Mouse (Mus musculus) testis, adult 2 months (tissue): ENCODE data around the gene Igsf3. TPM values are rescaled to one million over a fixed set of nuclear protein-coding genes. Genes with fewer than 3 reads are reported as not detected.

Experiments
- H3K27ac ChIP-seq: fragments of 200-500 bp; 2 replicates; pipeline ENCODE4 v1.5.1; 2012; ENCODE audit warnings: low read depth, low read length; ENCODE audit not compliant: control insufficient read depth, insufficient read depth
- H3K27me3 ChIP-seq: fragments of 200-500 bp; 2 replicates; pipeline ENCODE4 v1.6.1; 2012; ENCODE audit warnings: mild to moderate bottlenecking, low read length, moderate library complexity; ENCODE audit not compliant: control insufficient read depth, insufficient read depth
- H3K36me3 ChIP-seq: fragments of 200-500 bp; 2 replicates; pipeline ENCODE4 v1.6.1; 2012; ENCODE audit warnings: mild to moderate bottlenecking, low read length; ENCODE audit not compliant: control insufficient read depth, insufficient read depth
- H3K4me1 ChIP-seq: fragments of 200-500 bp; 2 replicates; pipeline ENCODE4 v1.6.1; 2012; ENCODE audit warnings: low read length; ENCODE audit not compliant: control insufficient read depth, insufficient read depth
- H3K4me3 ChIP-seq: fragments of 200-500 bp; 2 replicates; pipeline ENCODE4 v1.5.1; 2012; ENCODE audit warnings: low read depth, mild to moderate bottlenecking, low read length, moderate library complexity, mixed read lengths; ENCODE audit not compliant: control insufficient read depth
- CTCF ChIP-seq: fragments of 200-500 bp; IDR thresholded peaks from 2 replicates; pipeline ENCODE4 v1.5.1; 2012; ENCODE audit warnings: low read depth, mild to moderate bottlenecking, inconsistent platforms, low read length, moderate library complexity; ENCODE audit not compliant: control insufficient read depth, insufficient read depth, insufficient replicate concordance
- POLR2A ChIP-seq: fragments of 200-500 bp; IDR thresholded peaks from 2 replicates; pipeline ENCODE4 v1.6.1; 2012; ENCODE audit warnings: low read depth, mild to moderate bottlenecking, inconsistent platforms, low read length, moderate library complexity; ENCODE audit not compliant: control insufficient read depth
- polyA plus RNA-seq: library from polyadenylated mRNA; depleted of rRNA; stranded (reverse); fragments of >200 nt; gene quantifications from 2 replicates; pipeline ENCODE4 v1.2.3, GENCODE M21; 2012

The Igsf3 gene
- polyA plus RNA-seq, 1 experiment: 3.9 TPM

GRCm38 (mm10) chr3:101436469-101436868 lies 59.6 kb downstream of the Igsf3 start:
- TF ChIP-seq POLR2A (no peak), CTCF (no peak)
- Histone ChIP-seq H3K27ac (no peak overlapping the region), H3K36me3 (no peaks in the 10 kb centered on the region), H3K4me1 (no peaks in the 10 kb centered on the region; the same call in 1 of the 2 replicates), H3K27me3 (no peaks in the 10 kb centered on the region), H3K4me3 (no peak overlapping the region)

- Histone ChIP-seq H3K27ac (no peak overlapping the region), H3K36me3 (no peaks in the 10 kb centered on the region), H3K4me3 (no peak overlapping the region), H3K4me1 (no peaks in the 10 kb centered on the region; the same call in 1 of the 2 replicates), H3K27me3 (no peaks in the 10 kb centered on the region)
- TF ChIP-seq CTCF (no peak), POLR2A (no peak)
These were observed 60.2 kb downstream of the Igsf3 start for GRCm38 (mm10) chr3:101437021-101437563.

GRCm38 (mm10) chr3:101443265-101443881 lies 66.5 kb downstream of the Igsf3 start:
- no peak overlapping the region for H3K4me3 ChIP-seq
- H3K27me3 ChIP-seq: no peaks in the 10 kb centered on the region
- H3K4me1 ChIP-seq: no peaks in the 10 kb centered on the region
- no peaks in the 10 kb centered on the region for H3K36me3 ChIP-seq
- no peak overlapping the region for H3K27ac ChIP-seq
- TF ChIP-seq POLR2A: no peak
- TF ChIP-seq CTCF: no peak

GRCm38 (mm10) chr3:101444437-101444836 lies 67.6 kb downstream of the Igsf3 start:
- Histone ChIP-seq H3K27me3 (no peaks in the 10 kb centered on the region), H3K4me3 (no peak overlapping the region), H3K27ac (no peak overlapping the region), H3K4me1 (no peaks in the 10 kb centered on the region), H3K36me3 (no peaks in the 10 kb centered on the region)
- TF ChIP-seq CTCF (no peak), POLR2A (no peak)

- H3K27me3 ChIP-seq: no peaks in the 10 kb centered on the region
- TF ChIP-seq POLR2A: no peak
- no peak for TF ChIP-seq CTCF
- H3K4me1 ChIP-seq: no peaks in the 10 kb centered on the region
- no peaks in the 10 kb centered on the region for H3K36me3 ChIP-seq
- no peak overlapping the region for H3K27ac ChIP-seq
- H3K4me3 ChIP-seq: no peak overlapping the region
These were observed 70.4 kb downstream of the Igsf3 start for GRCm38 (mm10) chr3:101447239-101447638.

- Histone ChIP-seq H3K36me3 (no peaks in the 10 kb centered on the region), H3K4me1 (no peaks in the 10 kb centered on the region), H3K27ac (no peak overlapping the region), H3K27me3 (no peaks in the 10 kb centered on the region), H3K4me3 (no peak overlapping the region)
- TF ChIP-seq CTCF: no peak
- no peak for TF ChIP-seq POLR2A
These were observed 71.9 kb downstream of the Igsf3 start for GRCm38 (mm10) chr3:101448765-101449164.

GRCm38 (mm10) chr3:101450811-101451428 lies 74.0 kb downstream of the Igsf3 start:
- Histone ChIP-seq H3K27me3 (no peaks in the 10 kb centered on the region), H3K27ac (no peak overlapping the region), H3K4me3 (no peak overlapping the region), H3K4me1 (no peaks in the 10 kb centered on the region), H3K36me3 (no peaks in the 10 kb centered on the region)
- TF ChIP-seq CTCF: no peak
- TF ChIP-seq POLR2A: no peak

GRCm38 (mm10) chr3:101460618-101461017 lies 83.7 kb downstream of the Igsf3 start:
- no peak overlapping the region for H3K27ac ChIP-seq
- no peak for TF ChIP-seq CTCF
- no peak for TF ChIP-seq POLR2A

More at GRCm38 (mm10) chr3:101460618-101461017, 83.7 kb downstream of the Igsf3 start:
- Histone ChIP-seq H3K27me3 (no peaks in the 10 kb centered on the region), H3K4me3 (no peak overlapping the region), H3K4me1 (no peaks in the 10 kb centered on the region), H3K36me3 (no peaks in the 10 kb centered on the region)
